Mouse (Mus musculus): ENCODE measurements at regions not wholly inside any gene's neighbourhood (a gene's known extent, or its start where the extent isn't known, plus 50 kb on each side); places are given as distances from the start of the nearest gene placed in this dataset.

- DNase-seq (ENCODE audit: low read depth), result no peak
Observed at GRCm38 (mm10) chr1:107908236-107909063, 318.6 kb downstream of the Serpinb8 start.

- no peak for DNase-seq (ENCODE audit: low read depth)
Observed at GRCm38 (mm10) chr1:107914671-107915590, 325.1 kb downstream of the Serpinb8 start.

GRCm38 (mm10) chr1:107917037-107917436 lies 327.2 kb downstream of the Serpinb8 start:
- DNase-seq (ENCODE audit: low read depth), result no peak

- DNase-seq (ENCODE audit: low read depth), result no peak
Observed at GRCm38 (mm10) chr1:107941601-107942270, 351.9 kb downstream of the Serpinb8 start.

GRCm38 (mm10) chr1:107946204-107946939 lies 356.6 kb downstream of the Serpinb8 start:
- no peak for DNase-seq (ENCODE audit: low read depth)

GRCm38 (mm10) chr1:107950396-107950795 lies 360.6 kb downstream of the Serpinb8 start:
- DNase-seq (ENCODE audit: low read depth), result no peak

- DNase-seq (ENCODE audit: low read depth), result no peak
Observed at GRCm38 (mm10) chr1:107961009-107961408, 371.2 kb downstream of the Serpinb8 start.

- DNase-seq (ENCODE audit: low read depth), result no peak
Observed at GRCm38 (mm10) chr1:107975626-107976335, 386.0 kb downstream of the Serpinb8 start.

- no peak for DNase-seq (ENCODE audit: low read depth)
Observed at GRCm38 (mm10) chr1:107977686-107978085, 387.9 kb downstream of the Serpinb8 start.

- DNase-seq (ENCODE audit: low read depth), result no peak
Observed at GRCm38 (mm10) chr1:107978411-107978810, 388.6 kb downstream of the Serpinb8 start.

- DNase-seq (ENCODE audit: low read depth), result no peak
Observed at GRCm38 (mm10) chr1:107985646-107986045, 395.8 kb downstream of the Serpinb8 start.

- no peak for DNase-seq (ENCODE audit: low read depth)
Observed at GRCm38 (mm10) chr1:107988076-107988475, 398.3 kb downstream of the Serpinb8 start.

GRCm38 (mm10) chr1:107993013-107993412 lies 403.2 kb downstream of the Serpinb8 start:
- no peak for DNase-seq (ENCODE audit: low read depth)

- no peak for DNase-seq (ENCODE audit: low read depth)
Observed at GRCm38 (mm10) chr1:108023721-108024353, 434.0 kb downstream of the Serpinb8 start.

- no peak for DNase-seq (ENCODE audit: low read depth)
Observed at GRCm38 (mm10) chr1:108024705-108025104, 434.9 kb downstream of the Serpinb8 start.

GRCm38 (mm10) chr1:108026461-108026860 lies 436.7 kb downstream of the Serpinb8 start:
- DNase-seq (ENCODE audit: low read depth), result no peak

- no peak for DNase-seq (ENCODE audit: low read depth)
Observed at GRCm38 (mm10) chr1:108046194-108046593, 456.4 kb downstream of the Serpinb8 start.

GRCm38 (mm10) chr1:108046857-108047714 lies 457.3 kb downstream of the Serpinb8 start:
- no peak for DNase-seq (ENCODE audit: low read depth)

GRCm38 (mm10) chr1:108094622-108095021 lies 504.8 kb downstream of the Serpinb8 start:
- DNase-seq (ENCODE audit: low read depth), result no peak

All from gonadal fat pad, adult 2 months (tissue).